Mouse (Mus musculus) MEL (cell line): Measurements from ENCODE around the gene Rnf5.

Experiments used
- CTCF ChIP-seq, 3 experiments: IDR thresholded peaks in 2 of 3; conservative IDR thresholded peaks in 1 of 3; 2 replicates each; pipeline ENCODE4 v1.5.1; 2011 to 2012; ENCODE audit warnings: low read length in 3 of 3, low read depth in 2 of 3, mild to moderate bottlenecking in 2 of 3, improper control_type of control experiment in 1 of 3, inconsistent platforms in 1 of 3, mixed read lengths in 1 of 3, moderate library complexity in 1 of 3; ENCODE audit not compliant: control insufficient read depth in 1 of 3, insufficient read depth in 1 of 3, poor library complexity in 1 of 3, severe bottlenecking in 1 of 3
- POLR2A ChIP-seq, 2 experiments: IDR thresholded peaks; 2 replicates each; pipeline ENCODE4 v1.6.1; 2011 to 2012; ENCODE audit warnings: low read length in 2 of 2, mild to moderate bottlenecking in 2 of 2, control low read depth in 1 of 2, improper control_type of control experiment in 1 of 2, low read depth in 1 of 2, moderate library complexity in 1 of 2; ENCODE audit not compliant: control insufficient read depth in 1 of 2, insufficient read depth in 1 of 2, poor library complexity in 1 of 2
- SIN3A ChIP-seq: IDR thresholded peaks from 2 replicates; pipeline ENCODE4 v1.6.1; 2012; ENCODE audit warnings: low read length, improper control_type of control experiment, inconsistent platforms
- TAL1 ChIP-seq: IDR thresholded peaks from 2 replicates; pipeline ENCODE4 v1.6.1; 2012; ENCODE audit warnings: mild to moderate bottlenecking, inconsistent platforms, low read length, moderate library complexity, mixed read lengths

DNA sequence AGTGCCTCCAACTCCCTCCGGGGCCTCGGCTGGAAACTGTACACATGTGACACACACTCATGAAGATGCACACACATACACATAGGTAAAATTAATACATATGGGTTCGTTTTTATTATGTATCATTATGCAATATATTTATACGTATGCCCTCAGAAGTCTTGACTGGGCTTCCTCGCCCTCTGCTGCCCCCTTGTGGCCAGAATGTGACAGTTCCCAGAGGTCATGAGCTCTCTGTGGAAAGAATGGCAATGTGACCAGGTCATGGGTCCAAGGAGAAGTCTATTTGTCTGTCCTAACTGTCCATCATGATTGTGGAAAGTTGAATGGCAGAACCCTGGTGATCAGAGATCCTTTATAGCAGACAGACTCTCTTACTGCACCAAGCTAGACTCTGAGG, 48.0 kb downstream of the Rnf5 start:
- no peak for TF ChIP-seq SIN3A
- TF ChIP-seq CTCF (IDR thresholded peaks at IDR 0.05 in 2 of 3, conservative IDR thresholded peaks at IDR 0.05 in 1 of 3; ENCODE audit: control insufficient read depth in 1 of 3, insufficient read depth in 1 of 3, low read depth in 2 of 3, low read length in 3 of 3, poor library complexity in 1 of 3, severe bottlenecking in 1 of 3), result peak; percentile 88 to 91 (median 89)
- no peak for TF ChIP-seq POLR2A (IDR thresholded peaks at IDR 0.05; ENCODE audit: control insufficient read depth in 1 of 2, insufficient read depth in 1 of 2, low read depth in 1 of 2, low read length in 2 of 2, poor library complexity in 1 of 2)
- TF ChIP-seq TAL1, result no peak
